ENCODE assay signal across 9 mouse cellular contexts in genomic region chr17:63575316-63576007, GRCm38 (mm10).
DNase-seq lines count a peak whose midpoint lies in the region; ATAC-seq lines count a peak whose summit lies in the region.
"Had no signal": no experiment of that assay in that cellular context is flagged by ENCODE, and none has a peak within 500 bp of the region (broad histone marks: within the 10 kb centered on the region; RNA-seq: fewer than 3 reads in every experiment).

No protein-coding gene starts in this region.

- H3K4me3 ChIP-seq in neural tube, embryonic 11.5 days (ENCODE audit: low read depth, low read length) = no peak overlapping the region
- H3K4me3 ChIP-seq in kidney, embryonic 16.5 days (ENCODE audit: low read length) = no peak overlapping the region
- H3K4me3 ChIP-seq: liver, embryonic 13.5 days had no signal

- H3K27ac ChIP-seq in neural tube, embryonic 11.5 days (ENCODE audit: low read depth, low read length) = no peak overlapping the region
- H3K27ac ChIP-seq in kidney, embryonic 16.5 days (ENCODE audit: low read length) = no peak overlapping the region
- H3K27ac ChIP-seq: liver, embryonic 13.5 days had no signal

- DNase-seq in neural tube, embryonic 11.5 days (ENCODE audit: low spot score) = peak; percentile 50
- no peak for DNase-seq in neural tube, embryonic 10.5 days (ENCODE audit: extremely low spot score, low spot score)
- peak; percentile 44 for DNase-seq in cerebellum, adult 11-12 months
- DNase-seq in lung, postnatal 10 days = peak; percentile 29
- peak; percentile 40 for DNase-seq in right cerebral cortex, postnatal 4 days
- DNase-seq in thymus, postnatal 10 days (ENCODE audit: low spot score in 2 of 2) = no peak
- DNase-seq: liver, embryonic 13.5 days had no signal

- no peak overlapping the region for H3K4me2 ChIP-seq in neural tube, embryonic 11.5 days (ENCODE audit: low read depth)
- H3K4me2 ChIP-seq in kidney, embryonic 16.5 days (replicated peaks; ENCODE audit: low read depth, low read length) = no peak overlapping the region
- H3K4me2 ChIP-seq: liver, embryonic 13.5 days had no signal

- H3K9me3 ChIP-seq in neural tube, embryonic 11.5 days (ENCODE audit: control insufficient read depth, low read length) = no peaks in the 10 kb centered on the region
- no peaks in the 10 kb centered on the region for H3K9me3 ChIP-seq in kidney, embryonic 16.5 days (ENCODE audit: low read length)
- H3K9me3 ChIP-seq: liver, embryonic 13.5 days had no signal

- no peaks in the 10 kb centered on the region for H3K36me3 ChIP-seq in neural tube, embryonic 11.5 days (ENCODE audit: control insufficient read depth, insufficient read depth, low read length)
- no peaks in the 10 kb centered on the region for H3K36me3 ChIP-seq in kidney, embryonic 16.5 days (ENCODE audit: insufficient read depth, low read length)
- H3K36me3 ChIP-seq: liver, embryonic 13.5 days had no signal

- peak; percentile 38 for ATAC-seq in neural tube, embryonic 11.5 days (ENCODE audit: insufficient read depth, low FRiP score, low TSS enrichment)
- peak; percentile 88 for ATAC-seq in frontal cortex, adult (ENCODE audit: low TSS enrichment)
- ATAC-seq in kidney, embryonic 16.5 days (ENCODE audit: low FRiP score, low TSS enrichment) = peak; percentile 57; the same call in 1 of the 2 replicates

- H3K4me1 ChIP-seq in neural tube, embryonic 11.5 days (ENCODE audit: control insufficient read depth, insufficient read depth, low read length) = no peaks in the 10 kb centered on the region
- H3K4me1 ChIP-seq in kidney, embryonic 16.5 days (ENCODE audit: insufficient read depth, low read length) = no peaks in the 10 kb centered on the region
- H3K4me1 ChIP-seq: liver, embryonic 13.5 days had no signal

- H3K27me3 ChIP-seq in neural tube, embryonic 11.5 days (ENCODE audit: control insufficient read depth, insufficient read depth, low read length) = no peaks in the 10 kb centered on the region
- H3K27me3 ChIP-seq in kidney, embryonic 16.5 days (ENCODE audit: insufficient read depth, low read length) = no peaks in the 10 kb centered on the region
- H3K27me3 ChIP-seq: liver, embryonic 13.5 days had no signal

- no peak overlapping the region for H3K9ac ChIP-seq in neural tube, embryonic 11.5 days (ENCODE audit: low read length)
- no peak overlapping the region for H3K9ac ChIP-seq in kidney, embryonic 16.5 days (replicated peaks; ENCODE audit: low read length)
- H3K9ac ChIP-seq: liver, embryonic 13.5 days had no signal

- 73% methylated on average over 4 of the region's 4 CpGs for WGBS in neural tube, embryonic 11.5 days
- 74% methylated on average over 4 of the region's 4 CpGs for WGBS in kidney, embryonic 16.5 days

Comparison
In these comparisons a context has a peak if more than half of its experiments do, and no peak if none do; other contexts are left out.
1. DNase-seq: peak in neural tube, embryonic 11.5 days (single experiment), cerebellum, adult 11-12 months (single experiment), lung, postnatal 10 days (single experiment) and right cerebral cortex, postnatal 4 days (single experiment); none in neural tube, embryonic 10.5 days (single experiment) and thymus, postnatal 10 days (0 of 2).
2. ATAC-seq: peak in every context shown above with its lines; median percentile 88 in frontal cortex, adult; 57 in kidney, embryonic 16.5 days; 38 in neural tube, embryonic 11.5 days.